ENCODE assay signal across 17 mouse cellular contexts in the genomic region with DNA sequence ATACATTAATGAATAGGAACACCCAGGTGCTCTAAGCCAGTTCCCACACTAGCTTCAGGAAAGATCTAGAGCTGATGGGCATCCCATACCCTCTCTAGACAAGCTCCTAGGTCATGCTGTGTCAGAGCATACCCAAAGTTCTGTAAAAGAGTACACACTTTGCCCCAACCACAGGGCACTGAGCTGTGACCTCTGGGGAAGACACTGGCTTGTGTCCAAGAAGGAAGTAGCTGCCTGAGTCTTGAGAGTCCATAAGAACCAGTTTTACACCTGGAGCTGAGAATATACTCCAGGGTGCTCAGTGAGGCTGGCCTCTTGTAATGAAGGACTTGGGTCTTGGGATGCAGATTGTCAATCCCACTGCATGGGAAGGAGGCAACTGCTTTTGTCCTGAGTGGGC.
DNase-seq lines count a peak whose midpoint lies in the region; ATAC-seq and TF ChIP-seq lines count a peak whose summit lies in the region.
"Had no signal": no experiment of that assay in that cellular context is flagged by ENCODE, and none has a peak within 500 bp of the region (broad histone marks: within the 10 kb centered on the region; RNA-seq: fewer than 3 reads in every experiment).

No protein-coding gene starts in this region.

- no peaks in the 10 kb centered on the region for H3K27me3 ChIP-seq in lung, postnatal 0 days (replicated peaks; ENCODE audit: insufficient read depth, low read length)
- H3K27me3 ChIP-seq in small intestine, adult 2 months (ENCODE audit: control insufficient read depth, insufficient read depth, low read length), result no peaks in the 10 kb centered on the region
- H3K27me3 ChIP-seq: embryonic facial prominence, embryonic 12.5 days; heart, embryonic 15.5 days; lung, embryonic 15.5 days had no signal

- peak; percentile 50 for ATAC-seq in lung, postnatal 0 days
- ATAC-seq: hindbrain, postnatal 0 days had no signal

- H3K4me3 ChIP-seq in lung, postnatal 0 days (ENCODE audit: low read depth, low read length), result no peak overlapping the region
- no peak overlapping the region for H3K4me3 ChIP-seq in small intestine, adult 2 months (ENCODE audit: low read depth, low read length)
- H3K4me3 ChIP-seq: embryonic facial prominence, embryonic 12.5 days; forebrain, embryonic 10.5 days; heart, embryonic 15.5 days; lung, embryonic 15.5 days had no signal

- no peak overlapping the region for H3K9ac ChIP-seq in lung, postnatal 0 days (replicated peaks; ENCODE audit: low read depth)
- H3K9ac ChIP-seq: embryonic facial prominence, embryonic 12.5 days; heart, embryonic 15.5 days; lung, embryonic 15.5 days had no signal

- no peak overlapping the region for H3K4me2 ChIP-seq in lung, postnatal 0 days (replicated peaks; ENCODE audit: low read depth, low read length)
- H3K4me2 ChIP-seq: embryonic facial prominence, embryonic 12.5 days; heart, embryonic 15.5 days; lung, embryonic 15.5 days had no signal

- TF ChIP-seq EP300 in lung, postnatal 0 days (IDR thresholded peaks at IDR 0.05), result no peak

- DNase-seq in heart, adult 11 months, result peak; percentile 90
- no peak for DNase-seq in heart, adult 8-10 months (ENCODE audit: low spot score)
- peak; percentile 52 for DNase-seq in lung, postnatal 0 days (ENCODE audit: low spot score)
- no peak for DNase-seq in lung, postnatal 14 days
- peak; percentile 59 for DNase-seq in kidney, postnatal 14 days
- no peak for DNase-seq in frontal cortex, adult 2 months (ENCODE audit: extremely low spot score in 1 of 2, low spot score in 1 of 2)
- DNase-seq in frontal cortex, postnatal 10 days (ENCODE audit: low spot score in 2 of 2), result no peak
- DNase-seq: cerebellum, postnatal 10 days; right cerebral cortex, postnatal 14 days; thymus, postnatal 25 days had no signal

- H3K27ac ChIP-seq in lung, postnatal 0 days (ENCODE audit: low read length), result no peak overlapping the region
- 0 out of 2 replicates have a peak overlapping the region, but pooled peaks have one; percentile 36 for H3K27ac ChIP-seq in small intestine, adult 2 months (ENCODE audit: insufficient read depth, low read depth, low read length)
- H3K27ac ChIP-seq: embryonic facial prominence, embryonic 12.5 days; forebrain, embryonic 10.5 days; heart, embryonic 15.5 days; hindbrain, postnatal 0 days; lung, embryonic 15.5 days had no signal

- TF ChIP-seq CTCF in lung, postnatal 0 days (IDR thresholded peaks at IDR 0.05), result no peak
- no peak for TF ChIP-seq CTCF in small intestine, adult 2 months (IDR thresholded peaks at IDR 0.05; ENCODE audit: extremely low read depth, insufficient read length, insufficient replicate concordance, low read depth, low read length)

- no peaks in the 10 kb centered on the region for H3K36me3 ChIP-seq in lung, postnatal 0 days (ENCODE audit: insufficient read depth, low read length)
- H3K36me3 ChIP-seq in small intestine, adult 2 months (ENCODE audit: control insufficient read depth, insufficient read depth, low read length), result no peaks in the 10 kb centered on the region
- H3K36me3 ChIP-seq: embryonic facial prominence, embryonic 12.5 days; forebrain, embryonic 10.5 days; G1E; heart, embryonic 15.5 days; lung, embryonic 15.5 days had no signal

- TF ChIP-seq POLR2A in small intestine, adult 2 months (IDR thresholded peaks at IDR 0.05; ENCODE audit: low read depth, low read length), result no peak

- H3K9me3 ChIP-seq in lung, postnatal 0 days (ENCODE audit: low read length), result no peaks in the 10 kb centered on the region
- H3K9me3 ChIP-seq: embryonic facial prominence, embryonic 12.5 days; forebrain, embryonic 10.5 days; G1E; heart, embryonic 15.5 days; lung, embryonic 15.5 days had no signal

- peaks cover 29% of the 10 kb centered on the region for H3K4me1 ChIP-seq in lung, postnatal 0 days (ENCODE audit: insufficient read depth, low read depth, low read length)
- peaks cover 20% of the 10 kb centered on the region; the same call in 1 of the 2 replicates for H3K4me1 ChIP-seq in small intestine, adult 2 months (ENCODE audit: control insufficient read depth, insufficient read depth, insufficient read length, low read length)

Comparison
In these comparisons a context has a peak if more than half of its experiments do, and no peak if none do; other contexts are left out.
1. DNase-seq: peak in heart, adult 11 months (single experiment), lung, postnatal 0 days (single experiment) and kidney, postnatal 14 days (single experiment); none in heart, adult 8-10 months (single experiment), lung, postnatal 14 days (single experiment), frontal cortex, adult 2 months (0 of 2) and frontal cortex, postnatal 10 days (0 of 2).